Mouse (Mus musculus): ENCODE results near the gene Erg28.

- TF ChIP-seq CTCF (IDR thresholded peaks at IDR 0.05; ENCODE audit: low read depth) (no peak), EP300 (IDR thresholded peaks at IDR 0.05; ENCODE audit: low read depth) (no peak)
These were observed 10.8 kb downstream of the Erg28 start for GRCm38 (mm10) chr12:85813599-85813998.
